Mouse (Mus musculus) ES-E14 (cell line): ENCODE data around the gene Psmg1. TPM values are rescaled to one million over a fixed set of nuclear protein-coding genes. Genes with fewer than 3 reads are reported as not detected.

Experiments
- DNase-seq: peaks from one replicate; pipeline ENCODE4 v3.0.0-alpha.2; 2013; ENCODE audit warnings: low read depth, low spot score
- H3K27ac ChIP-seq: 2 replicates; pipeline ENCODE4 v1.5.1; 2012; ENCODE audit warnings: low read depth, mild to moderate bottlenecking, low read length, moderate library complexity, mixed read lengths; ENCODE audit not compliant: poor library complexity, insufficient read depth, severe bottlenecking
- H3K36me3 ChIP-seq: 2 replicates; pipeline ENCODE4 v1.6.1; 2012; ENCODE audit warnings: mild to moderate bottlenecking, low read length, moderate library complexity, mixed read lengths; ENCODE audit not compliant: control insufficient read depth, poor library complexity, insufficient read depth, severe bottlenecking
- H3K4me1 ChIP-seq, 2 experiments: fragments of 150-350 bp in 1 of 2; sonication (generic) in 1 of 2; 2 replicates each; pipeline ENCODE4 v1.6.1; 2012; ENCODE audit warnings: low read length in 2 of 2, mild to moderate bottlenecking in 1 of 2, mixed read lengths in 1 of 2; ENCODE audit not compliant: control insufficient read depth in 2 of 2, insufficient read depth in 2 of 2, poor library complexity in 1 of 2
- H3K4me3 ChIP-seq, 2 experiments: fragments of 150-350 bp in 1 of 2; sonication (generic) in 1 of 2; 2 replicates each; pipeline ENCODE4 v1.5.1; 2012; ENCODE audit warnings: low read length in 2 of 2, low read depth in 1 of 2, mild to moderate bottlenecking in 1 of 2, mixed read lengths in 1 of 2; ENCODE audit not compliant: insufficient read depth in 1 of 2, poor library complexity in 1 of 2, severe bottlenecking in 1 of 2
- H3K9ac ChIP-seq: 2 replicates; pipeline ENCODE4 v1.6.1; 2012; ENCODE audit warnings: low read depth, mild to moderate bottlenecking, low read length, mixed read lengths; ENCODE audit not compliant: poor library complexity, insufficient read depth, severe bottlenecking
- H3K9me3 ChIP-seq: fragments of 150-350 bp; sonication (generic); 2 replicates; pipeline ENCODE4 v1.6.1; 2012; ENCODE audit warnings: low read depth, mild to moderate bottlenecking, low read length; ENCODE audit not compliant: control insufficient read depth, insufficient read depth
- CHD2 ChIP-seq: IDR thresholded peaks from 2 replicates; pipeline ENCODE4 v1.6.1; 2014; ENCODE audit warnings: mild to moderate bottlenecking, low read depth, low read length, inconsistent platforms
- HCFC1 ChIP-seq: IDR thresholded peaks from 2 replicates; pipeline ENCODE4 v1.6.1; 2012; ENCODE audit warnings: low read length, inconsistent platforms, borderline replicate concordance; ENCODE audit not compliant: insufficient read depth
- MAFK ChIP-seq: IDR thresholded peaks from 2 replicates; pipeline ENCODE4 v1.6.1; 2014; ENCODE audit warnings: mild to moderate bottlenecking, low read depth, low read length, inconsistent platforms; ENCODE audit not compliant: insufficient read depth
- ZC3H11A ChIP-seq: IDR thresholded peaks from 2 replicates; pipeline ENCODE4 v1.6.1; 2012; ENCODE audit warnings: low read depth, mild to moderate bottlenecking, inconsistent platforms, low read length, borderline replicate concordance
- ZNF384 ChIP-seq: IDR thresholded peaks from 2 replicates; pipeline ENCODE4 v1.6.1; 2012; ENCODE audit warnings: low read depth, low read length, inconsistent platforms
- in situ Hi-C, 2 experiments: fragments of 600-800 bp; cut with MboI; formaldehyde crosslinking; loops; one replicate each; pipeline ENCODE4 v1.15.1; 2025; ENCODE audit warnings: low sequenced_read_pairs in 2 of 2, inconsistent platforms in 1 of 2; ENCODE audit not compliant: unreplicated experiment in 2 of 2
- total RNA-seq: library from RNA; depleted of rRNA; stranded (reverse); fragments of 300-350 nt; gene quantifications from 2 replicates; pipeline ENCODE4 v1.2.3, GENCODE M21; 2012; rRNA removed

Gene Psmg1
- total RNA-seq: 82.8 and 92.9 TPM in 2 replicates

DNA sequence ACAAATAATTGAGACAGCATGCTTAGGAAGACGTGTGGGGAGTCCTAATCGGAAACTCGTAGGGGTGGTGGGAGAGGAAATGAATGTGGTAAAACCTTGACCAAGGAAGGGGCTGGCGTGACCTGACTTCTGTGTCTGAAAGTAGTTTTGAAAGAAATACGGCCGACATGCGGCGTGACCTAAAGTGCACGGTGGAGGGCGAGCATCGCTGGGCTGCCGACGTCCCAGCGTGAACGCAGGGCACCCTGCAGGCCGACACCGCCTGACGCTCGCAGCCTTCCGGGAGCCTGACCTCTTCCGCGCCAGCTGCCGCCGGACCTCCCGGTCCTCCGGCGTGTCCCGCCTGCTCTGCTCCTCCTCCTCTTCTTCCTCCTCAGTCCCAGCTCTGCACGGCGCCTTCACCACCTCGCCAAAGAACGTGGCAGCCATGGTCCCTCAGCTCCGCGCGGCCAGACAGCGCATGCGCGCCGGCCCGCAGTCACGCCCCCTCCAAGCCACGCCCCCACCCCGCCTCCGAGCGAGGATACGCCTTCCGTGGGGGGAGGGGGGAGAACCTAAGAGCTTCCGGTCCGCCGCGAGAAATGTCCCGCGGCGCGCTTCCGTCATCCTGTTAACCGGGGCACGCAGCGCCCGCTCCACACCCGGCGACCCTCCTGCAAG is at the start of gene Psmg1:
TSS of gene Psmg1 (minus strand) at position 499 of the 660 bp plus-strand sequence.
- DNase-seq: peak; percentile 83
- Histone ChIP-seq H3K27ac (peak within 1 kb of the TSS; percentile 11; the same call in 1 of the 2 replicates), H3K9ac (peak within 1 kb of the TSS; percentile 92), H3K4me3 (peak within 1 kb of the TSS; percentile 84 to 85), H3K36me3 (peaks cover 14% of the 10 kb centered on the region), H3K4me1 (peaks cover 2 to 3% of the 10 kb centered on the region in 2 experiments; a peak in 1 of 4 replicates), H3K9me3 (no peaks in the 10 kb centered on the region)
- in situ Hi-C loops: no loop called here
- TF ChIP-seq CHD2 (peak; percentile 42; the same call in 1 of the 2 replicates), MAFK (no peak), HCFC1 (peak; percentile 82)

DNA sequence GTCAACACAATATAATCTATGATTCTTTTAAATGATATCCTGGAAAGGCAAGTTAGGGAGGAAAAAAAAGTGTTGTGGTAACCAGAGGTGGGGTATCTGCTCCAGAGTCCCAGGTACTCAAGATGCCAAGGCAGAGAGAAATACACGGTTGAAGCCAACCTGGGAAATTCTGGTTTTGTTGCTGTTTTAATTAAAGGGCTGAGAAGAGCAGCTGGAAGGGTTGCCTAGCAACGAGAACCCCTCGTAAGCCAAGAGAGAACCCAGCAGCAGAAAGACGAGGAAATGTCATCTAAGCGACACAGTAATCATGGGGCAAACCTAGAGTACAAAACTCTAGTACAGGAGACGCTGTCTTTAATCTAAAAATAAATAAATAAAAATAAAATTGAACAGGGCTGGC is 48.8 kb upstream of the Psmg1 start:
- in situ Hi-C loops: no loop called here
- Histone ChIP-seq H3K4me3 (no peak overlapping the region), H3K9ac (no peak overlapping the region), H3K4me1 (no peaks in the 10 kb centered on the region; a peak in 2 of 4 replicates), H3K27ac (no peak overlapping the region), H3K36me3 (peaks cover 45% of the 10 kb centered on the region), H3K9me3 (no peaks in the 10 kb centered on the region)
- TF ChIP-seq ZC3H11A: no peak
- no peak for TF ChIP-seq MAFK
- no peak for TF ChIP-seq CHD2
- no peak for TF ChIP-seq ZNF384
- no peak for TF ChIP-seq HCFC1
- no peak for DNase-seq

DNA sequence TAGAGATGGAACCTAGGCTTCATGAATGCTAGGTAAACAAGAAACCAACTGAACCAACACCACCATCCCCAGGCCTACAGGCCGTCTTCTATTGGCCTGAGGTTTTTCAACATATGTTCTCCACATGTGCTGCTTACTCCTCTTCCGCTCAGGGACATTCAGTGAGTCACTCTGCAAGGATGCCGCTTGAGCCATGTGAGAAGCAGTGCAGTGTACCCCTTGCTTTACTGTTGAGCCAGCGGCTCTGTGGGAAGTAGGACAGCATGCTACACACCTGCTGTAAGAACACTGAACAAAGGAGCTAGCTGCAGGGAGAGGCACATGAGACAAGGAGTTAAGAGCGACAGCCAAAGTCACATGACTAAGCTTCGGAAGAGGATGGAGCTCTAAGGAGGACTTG is 43.7 kb upstream of the Psmg1 start:
- Histone ChIP-seq H3K4me3 (no peak overlapping the region), H3K27ac (no peak overlapping the region), H3K9me3 (no peaks in the 10 kb centered on the region), H3K9ac (no peak overlapping the region), H3K4me1 (no peaks in the 10 kb centered on the region), H3K36me3 (peaks cover 55% of the 10 kb centered on the region)
- in situ Hi-C loops: no loop called here
- TF ChIP-seq CHD2 (no peak), ZNF384 (no peak), HCFC1 (no peak), MAFK (no peak), ZC3H11A (no peak)
- no peak for DNase-seq

DNA sequence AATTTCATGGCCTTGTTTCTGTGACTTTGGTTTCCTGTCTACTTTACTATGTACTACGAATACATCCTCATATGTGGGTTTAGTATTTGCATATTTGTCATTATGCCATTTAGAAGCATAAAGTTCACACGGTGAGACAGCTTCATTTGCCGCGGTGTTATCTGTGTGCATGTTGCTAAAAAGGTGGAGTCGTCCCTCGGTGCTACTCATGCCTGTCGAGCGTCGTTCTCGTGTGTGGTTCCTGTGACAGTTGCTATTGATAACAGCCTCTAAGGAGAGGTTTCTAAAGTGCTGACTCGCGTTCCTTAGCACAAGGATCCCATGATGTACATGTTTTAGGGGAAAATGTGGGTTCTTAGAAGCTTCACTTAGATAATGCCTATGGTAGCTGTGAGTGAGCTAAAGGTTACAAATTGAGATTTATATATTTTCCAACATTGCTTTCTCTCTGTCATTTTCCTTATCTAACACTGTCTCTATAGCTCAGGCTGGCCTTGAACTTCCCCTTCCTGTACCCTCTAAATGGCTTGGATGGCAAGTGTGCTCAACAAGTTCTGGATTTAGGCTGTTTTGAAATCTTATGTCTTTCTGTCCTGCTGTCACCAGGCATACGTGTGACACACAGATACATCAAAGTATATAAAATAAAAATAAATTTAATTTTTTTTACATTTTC is 41.7 kb upstream of the Psmg1 start:
- DNase-seq: no peak
- Histone ChIP-seq H3K9me3 (no peaks in the 10 kb centered on the region), H3K4me3 (no peak overlapping the region), H3K9ac (no peak overlapping the region), H3K4me1 (no peaks in the 10 kb centered on the region), H3K27ac (no peak overlapping the region), H3K36me3 (peaks cover 51% of the 10 kb centered on the region)
- in situ Hi-C loops: no loop called here
- no peak for TF ChIP-seq CHD2
- TF ChIP-seq ZNF384: no peak
- TF ChIP-seq MAFK: no peak
- no peak for TF ChIP-seq HCFC1
